Mouse (Mus musculus) MEL (cell line): ENCODE measurements around the gene Cd151. TPM values are rescaled to one million over a fixed set of nuclear protein-coding genes. Genes with fewer than 3 reads are reported as not detected.

Experiments used
- DNase-seq: peaks from one replicate; pipeline ENCODE4 v3.0.0; 2011; ENCODE audit warnings: low read depth, low spot score
- H3K27ac ChIP-seq: 2 replicates; pipeline ENCODE4 v1.5.1; 2012; ENCODE audit warnings: low read depth, mild to moderate bottlenecking, control low read depth, low read length, moderate library complexity; ENCODE audit not compliant: control insufficient read depth
- H3K27me3 ChIP-seq, 2 experiments: fragments of 150-350 bp in 1 of 2; sonication (generic) in 1 of 2; 2 replicates each; pipeline ENCODE4 v1.6.1; 2012; ENCODE audit warnings: low read length in 2 of 2, mild to moderate bottlenecking in 2 of 2, improper control_type of control experiment in 1 of 2, moderate library complexity in 1 of 2; ENCODE audit not compliant: insufficient read depth in 2 of 2, control insufficient read depth in 1 of 2
- H3K36me3 ChIP-seq, 2 experiments: 2 replicates each; pipeline ENCODE4 v1.6.1; 2012 to 2014; ENCODE audit warnings: low read length in 2 of 2, improper control_type of control experiment in 1 of 2, inconsistent platforms in 1 of 2, mild to moderate bottlenecking in 1 of 2; ENCODE audit not compliant: insufficient read depth in 2 of 2, control insufficient read depth in 1 of 2
- H3K4me1 ChIP-seq, 2 experiments: fragments of 150-350 bp in 1 of 2; sonication (generic) in 1 of 2; 2 replicates each; pipeline ENCODE4 v1.6.1; 2012; ENCODE audit warnings: low read length in 2 of 2, improper control_type of control experiment in 1 of 2, mild to moderate bottlenecking in 1 of 2; ENCODE audit not compliant: insufficient read depth in 2 of 2, control insufficient read depth in 1 of 2
- H3K4me3 ChIP-seq, 2 experiments: fragments of 150-350 bp in 1 of 2; sonication (generic) in 1 of 2; 2 replicates each; pipeline ENCODE4 v1.5.1; 2012; ENCODE audit warnings: low read depth in 2 of 2, low read length in 2 of 2, mild to moderate bottlenecking in 2 of 2, moderate library complexity in 2 of 2, control low read depth in 1 of 2, improper control_type of control experiment in 1 of 2; ENCODE audit not compliant: control insufficient read depth in 1 of 2, insufficient read depth in 1 of 2
- H3K79me2 ChIP-seq: 2 replicates; pipeline ENCODE4 v1.6.1; 2012; ENCODE audit warnings: mild to moderate bottlenecking, low read length, moderate library complexity; ENCODE audit not compliant: control insufficient read depth, poor library complexity, insufficient read depth
- H3K9ac ChIP-seq: 2 replicates; pipeline ENCODE4 v1.6.1; 2012; ENCODE audit warnings: low read depth, mild to moderate bottlenecking, control low read depth, low read length, moderate library complexity; ENCODE audit not compliant: control insufficient read depth, poor library complexity, severe bottlenecking
- H3K9me3 ChIP-seq: fragments of 150-350 bp; sonication (generic); replicated peaks from 2 replicates; pipeline ENCODE4 v1.6.1; 2012; ENCODE audit warnings: mild to moderate bottlenecking, low read length, improper control_type of control experiment, moderate library complexity; ENCODE audit not compliant: insufficient read depth
- BHLHE40 ChIP-seq: IDR thresholded peaks from 2 replicates; pipeline ENCODE4 v1.6.1; 2012; ENCODE audit warnings: low read depth, mild to moderate bottlenecking, inconsistent platforms, low read length, improper control_type of control experiment, borderline replicate concordance
- CHD1 ChIP-seq: IDR thresholded peaks from 2 replicates; pipeline ENCODE4 v1.6.1; 2012; ENCODE audit warnings: low read depth, mild to moderate bottlenecking, inconsistent platforms, low read length, improper control_type of control experiment
- CHD2 ChIP-seq: IDR thresholded peaks from 2 replicates; pipeline ENCODE4 v1.6.1; 2011; ENCODE audit warnings: low read length, improper control_type of control experiment
- CTCF ChIP-seq, 3 experiments: IDR thresholded peaks in 2 of 3; conservative IDR thresholded peaks in 1 of 3; 2 replicates each; pipeline ENCODE4 v1.5.1; 2011 to 2012; ENCODE audit warnings: low read length in 3 of 3, low read depth in 2 of 3, mild to moderate bottlenecking in 2 of 3, improper control_type of control experiment in 1 of 3, inconsistent platforms in 1 of 3, mixed read lengths in 1 of 3, moderate library complexity in 1 of 3; ENCODE audit not compliant: control insufficient read depth in 1 of 3, insufficient read depth in 1 of 3, poor library complexity in 1 of 3, severe bottlenecking in 1 of 3
- E2F4 ChIP-seq: IDR thresholded peaks from 2 replicates; pipeline ENCODE4 v1.6.1; 2011; ENCODE audit warnings: low read depth, low read length, improper control_type of control experiment, borderline replicate concordance
- ELF1 ChIP-seq: IDR thresholded peaks from 2 replicates; pipeline ENCODE4 v1.6.1; 2014; ENCODE audit warnings: low read depth, mild to moderate bottlenecking, inconsistent platforms, low read length, improper control_type of control experiment, moderate library complexity
- EP300 ChIP-seq, 2 experiments: IDR thresholded peaks; 2 replicates each; pipeline ENCODE4 v1.6.1; 2011; ENCODE audit warnings: improper control_type of control experiment in 2 of 2, low read length in 2 of 2, low read depth in 1 of 2, mild to moderate bottlenecking in 1 of 2
- ETS1 ChIP-seq: IDR thresholded peaks from 2 replicates; pipeline ENCODE4 v1.6.1; 2012; ENCODE audit warnings: low read depth, mild to moderate bottlenecking, inconsistent platforms, low read length, improper control_type of control experiment, moderate library complexity
- GABPA ChIP-seq: IDR thresholded peaks from 2 replicates; pipeline ENCODE4 v1.6.1; 2012; ENCODE audit warnings: low read depth, mild to moderate bottlenecking, inconsistent platforms, low read length, improper control_type of control experiment, moderate library complexity
- GATA1 ChIP-seq: IDR thresholded peaks from 2 replicates; pipeline ENCODE4 v1.6.1; 2011; ENCODE audit warnings: low read depth, low read length, improper control_type of control experiment
- HCFC1 ChIP-seq: IDR thresholded peaks from 2 replicates; pipeline ENCODE4 v1.6.1; 2012; ENCODE audit warnings: low read depth, mild to moderate bottlenecking, inconsistent platforms, low read length, improper control_type of control experiment, moderate library complexity
- JUND ChIP-seq: IDR thresholded peaks from 2 replicates; pipeline ENCODE4 v1.6.1; 2011; ENCODE audit warnings: low read depth, mild to moderate bottlenecking, improper control_type of control experiment, low read length
- KAT2A ChIP-seq: conservative IDR thresholded peaks from 2 replicates; pipeline ENCODE4 v1.6.1; 2012; ENCODE audit warnings: low read depth, low read length, improper control_type of control experiment, inconsistent platforms
- MAFK ChIP-seq: IDR thresholded peaks from 2 replicates; pipeline ENCODE4 v1.6.1; 2011; ENCODE audit warnings: low read depth, mild to moderate bottlenecking, low read length, improper control_type of control experiment, borderline replicate concordance
- MAX ChIP-seq: IDR thresholded peaks from 2 replicates; pipeline ENCODE4 v1.6.1; 2011; ENCODE audit warnings: low read length, improper control_type of control experiment
- MEF2A ChIP-seq: IDR thresholded peaks from 2 replicates; pipeline ENCODE4 v1.6.1; 2014; ENCODE audit warnings: low read depth, mild to moderate bottlenecking, inconsistent platforms, low read length, improper control_type of control experiment; ENCODE audit not compliant: poor library complexity, insufficient replicate concordance, severe bottlenecking; ENCODE audit errors: extremely low read depth
- MXI1 ChIP-seq: IDR thresholded peaks from 2 replicates; pipeline ENCODE4 v1.6.1; 2011; ENCODE audit warnings: mild to moderate bottlenecking, low read depth, low read length, improper control_type of control experiment
- MYB ChIP-seq: IDR thresholded peaks from 2 replicates; pipeline ENCODE4 v1.6.1; 2011; ENCODE audit warnings: mild to moderate bottlenecking, low read depth, low read length, improper control_type of control experiment
- MYC ChIP-seq: IDR thresholded peaks from 2 replicates; pipeline ENCODE4 v1.6.1; 2011; ENCODE audit warnings: low read depth, mild to moderate bottlenecking, low read length, improper control_type of control experiment, moderate library complexity
- NELFE ChIP-seq: IDR thresholded peaks from 2 replicates; pipeline ENCODE4 v1.6.1; 2011; ENCODE audit warnings: low read depth, low read length, improper control_type of control experiment
- NRF1 ChIP-seq: IDR thresholded peaks from 2 replicates; pipeline ENCODE4 v1.6.1; 2014; ENCODE audit warnings: low read depth, mild to moderate bottlenecking, inconsistent platforms, low read length, improper control_type of control experiment, moderate library complexity; ENCODE audit not compliant: poor library complexity, insufficient read depth, severe bottlenecking
- POLR2A ChIP-seq, 2 experiments: IDR thresholded peaks; 2 replicates each; pipeline ENCODE4 v1.6.1; 2011 to 2012; ENCODE audit warnings: low read length in 2 of 2, mild to moderate bottlenecking in 2 of 2, control low read depth in 1 of 2, improper control_type of control experiment in 1 of 2, low read depth in 1 of 2, moderate library complexity in 1 of 2; ENCODE audit not compliant: control insufficient read depth in 1 of 2, insufficient read depth in 1 of 2, poor library complexity in 1 of 2
- POLR2AphosphoS2 ChIP-seq: IDR thresholded peaks from 2 replicates; pipeline ENCODE4 v1.6.1; 2011; ENCODE audit warnings: low read length, improper control_type of control experiment
- POLR2AphosphoS5 ChIP-seq: IDR thresholded peaks from 2 replicates; pipeline ENCODE4 v1.6.1; 2012; ENCODE audit warnings: low read depth, borderline replicate concordance, mild to moderate bottlenecking, inconsistent platforms, low read length, moderate library complexity, mixed read lengths
- RAD21 ChIP-seq: IDR thresholded peaks from 2 replicates; pipeline ENCODE4 v1.6.1; 2011; ENCODE audit warnings: mild to moderate bottlenecking, low read depth, low read length, improper control_type of control experiment
- RCOR1 ChIP-seq: IDR thresholded peaks from 2 replicates; pipeline ENCODE4 v1.6.1; 2012; ENCODE audit warnings: low read depth, mild to moderate bottlenecking, inconsistent platforms, low read length, improper control_type of control experiment
- SIN3A ChIP-seq: IDR thresholded peaks from 2 replicates; pipeline ENCODE4 v1.6.1; 2012; ENCODE audit warnings: low read length, improper control_type of control experiment, inconsistent platforms
- SMC3 ChIP-seq: IDR thresholded peaks from 2 replicates; pipeline ENCODE4 v1.6.1; 2011; ENCODE audit warnings: low read depth, low read length, improper control_type of control experiment
- TAL1 ChIP-seq: IDR thresholded peaks from 2 replicates; pipeline ENCODE4 v1.6.1; 2012; ENCODE audit warnings: mild to moderate bottlenecking, inconsistent platforms, low read length, moderate library complexity, mixed read lengths
- TBP ChIP-seq: IDR thresholded peaks from 2 replicates; pipeline ENCODE4 v1.8.0; 2011; ENCODE audit warnings: low read depth, low read length, improper control_type of control experiment
- TCF12 ChIP-seq: IDR thresholded peaks from 2 replicates; pipeline ENCODE4 v1.6.1; 2014; ENCODE audit warnings: low read depth, mild to moderate bottlenecking, inconsistent platforms, low read length, improper control_type of control experiment, moderate library complexity
- UBTF ChIP-seq: IDR thresholded peaks from 2 replicates; pipeline ENCODE4 v1.6.1; 2012; ENCODE audit warnings: low read depth, mild to moderate bottlenecking, inconsistent platforms, low read length, improper control_type of control experiment, moderate library complexity, borderline replicate concordance; ENCODE audit not compliant: insufficient read depth
- USF1 ChIP-seq: IDR thresholded peaks from 2 replicates; pipeline ENCODE4 v1.6.1; 2014; ENCODE audit warnings: low read depth, mild to moderate bottlenecking, inconsistent platforms, low read length, improper control_type of control experiment, moderate library complexity
- USF2 ChIP-seq, 2 experiments: IDR thresholded peaks; 2 replicates each; pipeline ENCODE4 v1.6.1; 2011 to 2012; ENCODE audit warnings: improper control_type of control experiment in 2 of 2, low read length in 2 of 2, borderline replicate concordance in 1 of 2, inconsistent platforms in 1 of 2, low read depth in 1 of 2, mild to moderate bottlenecking in 1 of 2; ENCODE audit not compliant: insufficient read depth in 1 of 2
- ZC3H11A ChIP-seq: IDR thresholded peaks from 2 replicates; pipeline ENCODE4 v1.6.1; 2012; ENCODE audit warnings: low read depth, mild to moderate bottlenecking, inconsistent platforms, low read length, improper control_type of control experiment
- ZKSCAN1 ChIP-seq: IDR thresholded peaks from 2 replicates; pipeline ENCODE4 v1.6.1; 2012; ENCODE audit warnings: low read depth, mild to moderate bottlenecking, inconsistent platforms, low read length, improper control_type of control experiment, moderate library complexity
- ZMIZ1 ChIP-seq: IDR thresholded peaks from 2 replicates; pipeline ENCODE4 v1.6.1; 2012; ENCODE audit warnings: low read depth, mild to moderate bottlenecking, inconsistent platforms, low read length, improper control_type of control experiment, moderate library complexity
- ZNF384 ChIP-seq: IDR thresholded peaks from 2 replicates; pipeline ENCODE4 v1.6.1; 2012; ENCODE audit warnings: low read depth, mild to moderate bottlenecking, inconsistent platforms, low read length, improper control_type of control experiment
- polyA plus RNA-seq, 2 experiments: library from polyadenylated mRNA; stranded (reverse) in 1 of 2; unstranded in 1 of 2; fragments of >175 nt in 1 of 2; fragments of >200 nt in 1 of 2; gene quantifications; 2 replicates each; pipeline versions ENCODE4 v1.2.1 to v1.2.4; 2012; ENCODE audit warnings: low replicate concordance in 2 of 2, low read depth in 1 of 2; ENCODE audit not compliant: insufficient read length in 2 of 2, insufficient read depth in 1 of 2, missing spikeins in 1 of 2
- total RNA-seq: library from RNA; depleted of rRNA; stranded (reverse); fragments of 300-350 nt; gene quantifications from 2 replicates; pipeline ENCODE4 v1.2.3, GENCODE M21; 2012

Gene Cd151
- total and polyA plus RNA-seq, 3 experiments: 40.6 to 86.6 TPM; not detected in 1

- peak within 1 kb of the TSS; percentile 62 to 85 for H3K4me3 ChIP-seq
- peaks cover 8 to 18% of the 10 kb centered on the region in 2 experiments for H3K36me3 ChIP-seq
- H3K27me3 ChIP-seq: no peaks in the 10 kb centered on the region
- peaks cover 36% of the 10 kb centered on the region for H3K79me2 ChIP-seq
- peaks cover 0 to 19% of the 10 kb centered on the region in 2 experiments; a peak in 2 of 4 replicates for H3K4me1 ChIP-seq
- peak within 1 kb of the TSS; percentile 84 for H3K27ac ChIP-seq
- DNase-seq: peak; percentile 91
- peak within 1 kb of the TSS; percentile 88 for H3K9ac ChIP-seq
- no peaks in the 10 kb centered on the region for H3K9me3 ChIP-seq
- TF ChIP-seq TCF12 (peak; percentile 63), TAL1 (no peak), ZNF384 (no peak), NELFE (peak; percentile 79), JUND (no peak), USF2 (IDR thresholded peaks at IDR 0.05; ENCODE audit: borderline replicate concordance in 1 of 2, insufficient read depth in 1 of 2, low read depth in 1 of 2, low read length in 2 of 2) (no peak), USF1 (no peak), MEF2A (no peak), MXI1 (peak; percentile 90), MAFK (no peak), POLR2AphosphoS2 (peak; percentile 81), E2F4 (peak; percentile 99), POLR2AphosphoS5 (no peak), SMC3 (no peak), HCFC1 (peak; percentile 76), SIN3A (peak; percentile 82), CTCF (IDR thresholded peaks at IDR 0.05 in 2 of 3, conservative IDR thresholded peaks at IDR 0.05 in 1 of 3; ENCODE audit: control insufficient read depth in 1 of 3, insufficient read depth in 1 of 3, low read depth in 2 of 3, low read length in 3 of 3, poor library complexity in 1 of 3, severe bottlenecking in 1 of 3) (no peak), RCOR1 (no peak), TBP (peak; percentile 77), RAD21 (no peak), UBTF (no peak), CHD1 (no peak), KAT2A (no peak; the same call in 1 of the 2 replicates), POLR2A (IDR thresholded peaks at IDR 0.05; ENCODE audit: control insufficient read depth in 1 of 2, insufficient read depth in 1 of 2, low read depth in 1 of 2, low read length in 2 of 2, poor library complexity in 1 of 2) (peak; percentile 66 to 91; a peak in 3 of 4 replicates), NRF1 (no peak), ZC3H11A (no peak), ZMIZ1 (0 out of 2 replicates have a peak, but pooled peaks have one; percentile 41), MAX (peak; percentile 80), ELF1 (peak; percentile 90), GATA1 (no peak), CHD2 (no peak), BHLHE40 (no peak), GABPA (no peak), ZKSCAN1 (no peak), ETS1 (no peak), MYC (peak; percentile 83; the same call in 1 of the 2 replicates), EP300 (IDR thresholded peaks at IDR 0.05; ENCODE audit: low read depth in 1 of 2, low read length in 2 of 2) (no peak), MYB (no peak)
These were observed 23.4 kb upstream of the Cd151 start, which contains the start of gene Pidd1 for GRCm38 (mm10) chr7:141443828-141444237. Gene Pidd1, minus strand, starts transcription at chr7:141444025.
